Mouse (Mus musculus) natural killer cell, adult 2 months (primary cell): Measurements from ENCODE around the gene Thy1.

ENCODE experiments used
- DNase-seq, 2 experiments: peaks; one replicate each; pipeline ENCODE4 v3.0.0; 2022; ENCODE audit warnings: low spot score in 2 of 2

Thy1 gene

GRCm38 (mm10) chr9:44042836-44043707 is at the start of gene Thy1:
Gene Thy1 (plus strand): TSS chr9:44043384.
- no peak for DNase-seq

- DNase-seq = no peak
Measured at GRCm38 (mm10) chr9:43997681-43998080, 45.5 kb upstream of the Thy1 start.

GRCm38 (mm10) chr9:43998851-43999250 is 44.3 kb upstream of the Thy1 start:
- DNase-seq = no peak

- no peak for DNase-seq
Measured at GRCm38 (mm10) chr9:44004362-44004761, 38.8 kb upstream of the Thy1 start.

- no peak for DNase-seq
Measured at GRCm38 (mm10) chr9:44005305-44005704, 37.9 kb upstream of the Thy1 start.

- DNase-seq = no peak
Measured at GRCm38 (mm10) chr9:44007323-44007722, 35.9 kb upstream of the Thy1 start.

GRCm38 (mm10) chr9:44007991-44008390 is 35.2 kb upstream of the Thy1 start:
- no peak for DNase-seq

GRCm38 (mm10) chr9:44010900-44011299 is 32.3 kb upstream of the Thy1 start:
- no peak for DNase-seq

GRCm38 (mm10) chr9:44011668-44012067 is 31.5 kb upstream of the Thy1 start:
- DNase-seq = no peak

GRCm38 (mm10) chr9:44012164-44012563 is 31.0 kb upstream of the Thy1 start:
- DNase-seq = no peak

GRCm38 (mm10) chr9:44012761-44013301 is 30.4 kb upstream of the Thy1 start:
- no peak for DNase-seq

- DNase-seq = peak; percentile 33 to 60
Measured at GRCm38 (mm10) chr9:44013781-44014180, 29.4 kb upstream of the Thy1 start.

GRCm38 (mm10) chr9:44016304-44016703 is 26.9 kb upstream of the Thy1 start:
- DNase-seq = no peak

GRCm38 (mm10) chr9:44017846-44018245 is 25.3 kb upstream of the Thy1 start:
- DNase-seq = no peak

GRCm38 (mm10) chr9:44020001-44020400 is 23.2 kb upstream of the Thy1 start:
- DNase-seq = no peak

- peak; percentile 48 to 54 for DNase-seq
Measured at GRCm38 (mm10) chr9:44022100-44022847, 20.9 kb upstream of the Thy1 start.

- DNase-seq = no peak
Measured at GRCm38 (mm10) chr9:44024096-44024495, 19.1 kb upstream of the Thy1 start.

- no peak for DNase-seq
Measured at GRCm38 (mm10) chr9:44029580-44030236, 13.5 kb upstream of the Thy1 start.

- DNase-seq = no peak
Measured at GRCm38 (mm10) chr9:44030646-44031045, 12.5 kb upstream of the Thy1 start.

GRCm38 (mm10) chr9:44031079-44031478 is 12.1 kb upstream of the Thy1 start:
- peak; percentile 51 to 66 for DNase-seq

- no peak for DNase-seq
Measured at GRCm38 (mm10) chr9:44031946-44032345, 11.2 kb upstream of the Thy1 start.

GRCm38 (mm10) chr9:44033317-44033716 is 9.9 kb upstream of the Thy1 start:
- no peak for DNase-seq
